Mouse (Mus musculus): Measurements from ENCODE around the gene Mknk1.
A peak's percentile ranks its signal among the peaks of the same experiment; 100 is the strongest.

Gene Mknk1

GRCm38 (mm10) chr4:115838696-115839641 lies at the start of gene Mknk1:
TSS of gene Mknk1 (plus strand) at chr4:115839198.
- peak; percentile 94 for DNase-seq (ENCODE audit: low spot score)

- no peak for DNase-seq (ENCODE audit: low spot score)
These were observed 48.1 kb upstream of the Mknk1 start for GRCm38 (mm10) chr4:115790864-115791263.

GRCm38 (mm10) chr4:115795360-115795759 lies 43.6 kb upstream of the Mknk1 start:
- no peak for DNase-seq (ENCODE audit: low spot score)

GRCm38 (mm10) chr4:115799981-115800380 lies 39.0 kb upstream of the Mknk1 start:
- no peak for DNase-seq (ENCODE audit: low spot score)

GRCm38 (mm10) chr4:115812326-115812725 lies 26.7 kb upstream of the Mknk1 start:
- no peak for DNase-seq (ENCODE audit: low spot score)

- no peak for DNase-seq (ENCODE audit: low spot score)
These were observed 23.4 kb upstream of the Mknk1 start for GRCm38 (mm10) chr4:115815606-115816005.

GRCm38 (mm10) chr4:115820199-115820598 lies 18.8 kb upstream of the Mknk1 start:
- DNase-seq (ENCODE audit: low spot score), result no peak

GRCm38 (mm10) chr4:115820944-115821343 lies 18.1 kb upstream of the Mknk1 start:
- DNase-seq (ENCODE audit: low spot score), result no peak

GRCm38 (mm10) chr4:115821431-115821830 lies 17.6 kb upstream of the Mknk1 start:
- no peak for DNase-seq (ENCODE audit: low spot score)

GRCm38 (mm10) chr4:115821928-115822327 lies 17.1 kb upstream of the Mknk1 start:
- DNase-seq (ENCODE audit: low spot score), result no peak

- no peak for DNase-seq (ENCODE audit: low spot score)
These were observed 14.8 kb upstream of the Mknk1 start for GRCm38 (mm10) chr4:115824178-115824577.

- no peak for DNase-seq (ENCODE audit: low spot score)
These were observed 13.7 kb upstream of the Mknk1 start for GRCm38 (mm10) chr4:115825271-115825670.

GRCm38 (mm10) chr4:115827066-115827465 lies 11.9 kb upstream of the Mknk1 start:
- no peak for DNase-seq (ENCODE audit: low spot score)

- DNase-seq (ENCODE audit: low spot score), result no peak
These were observed 11.5 kb upstream of the Mknk1 start for GRCm38 (mm10) chr4:115827535-115827887.

GRCm38 (mm10) chr4:115827888-115828571 lies 11.0 kb upstream of the Mknk1 start, which contains the start of gene Mob3c:
TSS of gene Mob3c (plus strand) at chr4:115828092.
- DNase-seq (ENCODE audit: low spot score), result peak; percentile 82

- no peak for DNase-seq (ENCODE audit: low spot score)
These were observed 10.5 kb upstream of the Mknk1 start for GRCm38 (mm10) chr4:115828572-115828902.

GRCm38 (mm10) chr4:115830491-115830890 lies 8.5 kb upstream of the Mknk1 start:
- no peak for DNase-seq (ENCODE audit: low spot score)

GRCm38 (mm10) chr4:115831221-115831620 lies 7.8 kb upstream of the Mknk1 start:
- no peak for DNase-seq (ENCODE audit: low spot score)

- DNase-seq (ENCODE audit: low spot score), result no peak
These were observed 7.0 kb upstream of the Mknk1 start for GRCm38 (mm10) chr4:115832040-115832439.

- no peak for DNase-seq (ENCODE audit: low spot score)
These were observed 3.4 kb upstream of the Mknk1 start for GRCm38 (mm10) chr4:115835576-115835975.

GRCm38 (mm10) chr4:115838196-115838595 lies 802 bp upstream of the Mknk1 start:
- no peak for DNase-seq (ENCODE audit: low spot score)

GRCm38 (mm10) chr4:115839956-115840355 lies 958 bp downstream of the Mknk1 start:
- DNase-seq (ENCODE audit: low spot score), result no peak

- DNase-seq (ENCODE audit: low spot score), result no peak
These were observed 1.8 kb downstream of the Mknk1 start for GRCm38 (mm10) chr4:115840842-115841241.
